Mouse (Mus musculus) left cerebral cortex, postnatal 10 days (tissue): Measurements from ENCODE around the gene Cabp1. TPM values are rescaled to one million over a fixed set of nuclear protein-coding genes. Genes with fewer than 3 reads are reported as not detected.
"Not testable (repeated sequence)": the region's sequence is repeated elsewhere in the genome, so short reads cannot be mapped to it uniquely, and the experiment has no call there.

Experiments
- DNase-seq, 2 experiments: peaks; one replicate each; pipeline ENCODE4 v3.0.0; 2021 to 2022; ENCODE audit warnings: low spot score in 2 of 2, mixed read lengths in 1 of 2; ENCODE audit errors: extremely low spot score in 1 of 2
- intact Hi-C: fragments of 180-260 bp; cut with DNase I; formaldehyde crosslinking; loops from one replicate; pipeline ENCODE4 v1.15.1; 2025
- total RNA-seq, 2 experiments: library from RNA; stranded (reverse); gene quantifications; 2 replicates each; pipeline ENCODE4 v1.2.3; 2021

The Cabp1 gene
- total RNA-seq, 2 experiments from 2014 or later, result 109 to 111 TPM

GRCm38 (mm10) chr5:115159165-115159564 lies 35.0 kb downstream of the Cabp1 start:
- DNase-seq, result no peak
- intact Hi-C loops, result no loop called here

- intact Hi-C loops, result no loop called here
- DNase-seq, result peak; percentile 98 to 99
These were observed 35.9 kb downstream of the Cabp1 start, which contains the start of gene Mlec for GRCm38 (mm10) chr5:115158040-115158983. TSS of gene Mlec (minus strand) at chr5:115158179.

GRCm38 (mm10) chr5:115156933-115157589 lies 37.1 kb downstream of the Cabp1 start:
- no peak for DNase-seq
- intact Hi-C loops, result no loop called here

DNA sequence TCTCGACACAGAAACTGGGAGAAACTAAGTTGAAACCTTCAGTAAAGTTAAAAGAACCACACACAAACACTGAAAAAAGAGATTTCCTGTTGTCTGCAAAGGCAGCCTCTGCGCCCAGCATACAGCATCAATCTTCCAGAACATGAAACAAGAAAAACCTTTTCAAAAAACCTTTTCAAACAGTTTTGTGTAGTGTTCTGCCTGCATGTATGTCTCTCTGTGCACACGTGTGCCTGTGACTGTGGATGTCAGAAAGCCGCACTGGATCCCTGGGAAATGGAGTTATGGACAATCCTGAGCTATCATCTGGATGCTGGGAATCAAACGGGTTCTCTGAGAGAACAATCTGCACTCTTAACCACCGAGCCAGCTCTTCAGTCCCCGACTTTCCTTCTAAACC lies 37.8 kb downstream of the Cabp1 start:
- no peak for DNase-seq
- intact Hi-C loops, result no loop called here

- intact Hi-C loops, result no loop called here
- no peak for DNase-seq
These were observed 38.4 kb downstream of the Cabp1 start for GRCm38 (mm10) chr5:115155831-115156230.

DNA sequence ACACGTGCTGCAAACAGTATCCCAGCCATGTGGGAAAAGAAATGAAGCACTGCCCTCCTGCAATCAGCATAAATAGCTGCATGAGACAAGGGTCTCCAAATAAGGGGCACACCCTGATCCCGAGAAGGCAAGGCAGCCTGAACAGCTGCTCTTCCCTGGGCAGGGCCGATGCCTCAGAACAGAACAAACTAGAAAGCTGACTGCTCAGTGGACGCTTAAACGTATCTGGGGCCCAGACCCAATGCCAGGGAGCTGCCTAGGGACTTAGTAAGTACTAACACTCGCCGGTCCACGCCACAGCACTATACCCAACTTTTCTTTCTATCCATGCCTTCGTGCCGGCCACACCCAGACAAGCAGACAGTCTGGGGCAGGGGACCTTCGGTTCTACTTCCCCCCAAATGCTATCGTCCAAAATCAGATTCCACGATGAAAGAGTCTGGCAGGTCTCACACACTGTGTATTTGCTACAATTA lies 39.0 kb downstream of the Cabp1 start:
- no peak for DNase-seq
- intact Hi-C loops, result no loop called here

GRCm38 (mm10) chr5:115152132-115152956 lies 41.8 kb downstream of the Cabp1 start:
- no peak for DNase-seq
- intact Hi-C loops, result no loop called here

DNA sequence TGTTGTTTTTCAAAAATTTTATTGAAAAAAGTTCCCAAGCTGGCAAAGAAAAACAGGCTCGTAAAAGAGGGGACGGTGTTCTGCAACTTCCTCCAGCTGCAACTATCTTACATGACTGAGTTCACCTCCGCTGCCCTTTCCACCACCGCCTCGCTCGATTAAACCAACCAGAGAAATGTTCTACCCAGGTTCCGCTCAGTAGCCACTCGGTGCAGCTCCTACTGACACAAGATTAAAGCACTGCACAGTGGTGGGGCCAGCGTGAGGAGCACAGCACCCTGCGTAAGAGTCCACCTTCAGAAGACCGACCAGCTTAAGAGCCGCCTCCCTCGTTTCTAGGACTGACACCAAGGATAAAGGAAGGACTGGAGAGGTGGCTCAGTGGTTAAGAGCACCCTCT lies 42.7 kb downstream of the Cabp1 start:
- intact Hi-C loops, result no loop called here
- DNase-seq, result no peak

DNA sequence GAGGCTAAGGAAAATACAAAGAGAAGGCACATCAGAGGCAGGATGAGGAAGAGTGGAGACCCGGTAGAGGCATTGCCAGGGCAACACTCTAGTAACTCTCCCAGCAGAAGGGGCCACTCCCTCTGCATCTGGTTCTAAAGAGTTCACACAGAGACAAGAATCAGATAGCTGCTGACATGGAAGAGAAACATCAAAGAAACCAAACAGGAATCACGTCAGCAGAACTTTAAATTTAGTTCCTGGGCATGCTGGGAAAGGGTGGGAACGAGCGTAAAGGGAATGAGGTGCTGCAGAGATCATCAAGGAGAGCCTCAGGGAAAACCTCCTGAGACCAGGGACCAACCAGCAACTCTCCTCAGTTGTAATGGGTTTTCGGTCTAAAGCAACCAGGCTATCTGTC lies 43.2 kb downstream of the Cabp1 start:
- DNase-seq, result no peak
- intact Hi-C loops, result no loop called here

DNA sequence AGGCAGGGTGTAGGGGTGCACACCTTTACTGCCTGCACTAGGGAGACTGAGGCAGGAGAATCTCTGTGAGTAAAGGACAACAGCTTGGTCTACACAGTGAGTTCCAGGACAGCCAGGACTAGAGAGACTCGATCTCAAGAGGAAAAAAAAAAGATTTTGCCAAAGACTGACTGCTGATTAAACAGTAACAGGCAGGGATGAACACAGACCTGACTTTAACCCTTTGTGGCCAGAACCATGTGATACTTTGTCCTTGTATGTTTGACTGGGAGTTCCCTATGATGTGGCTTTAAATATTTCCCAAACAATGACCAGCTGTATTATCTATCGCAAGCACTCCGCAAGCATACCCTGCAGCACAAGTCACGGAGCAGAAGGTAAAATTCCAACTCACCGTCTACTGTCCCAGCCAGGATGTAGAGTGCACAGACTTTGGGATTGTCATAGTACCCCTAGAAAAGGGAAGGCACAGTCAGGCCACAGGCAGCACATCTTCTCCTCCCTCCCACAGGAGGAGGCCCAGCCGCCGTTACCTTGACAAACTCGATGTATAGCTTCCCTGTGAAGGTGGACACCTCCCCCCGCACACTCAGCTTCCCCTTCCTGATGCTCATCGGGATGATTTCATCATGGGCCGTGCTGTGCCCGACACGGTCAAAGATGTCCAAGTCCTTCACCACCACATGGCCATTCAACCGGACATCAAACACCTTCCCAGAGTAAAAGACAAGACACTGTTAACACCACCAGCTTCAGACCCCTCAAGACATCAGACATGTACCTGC lies 44.3 kb downstream of the Cabp1 start:
- DNase-seq, result no peak
- intact Hi-C loops, result no loop called here

- intact Hi-C loops, result not testable (repeated sequence)
These were observed 45.3 kb downstream of the Cabp1 start for GRCm38 (mm10) chr5:115148872-115149271.

GRCm38 (mm10) chr5:115148378-115148777 lies 45.8 kb downstream of the Cabp1 start:
- intact Hi-C loops, result no loop called here
- DNase-seq, result no peak

More at GRCm38 (mm10) chr5:115148872-115149271, 45.3 kb downstream of the Cabp1 start:
- not testable (repeated sequence) for DNase-seq

DNA sequence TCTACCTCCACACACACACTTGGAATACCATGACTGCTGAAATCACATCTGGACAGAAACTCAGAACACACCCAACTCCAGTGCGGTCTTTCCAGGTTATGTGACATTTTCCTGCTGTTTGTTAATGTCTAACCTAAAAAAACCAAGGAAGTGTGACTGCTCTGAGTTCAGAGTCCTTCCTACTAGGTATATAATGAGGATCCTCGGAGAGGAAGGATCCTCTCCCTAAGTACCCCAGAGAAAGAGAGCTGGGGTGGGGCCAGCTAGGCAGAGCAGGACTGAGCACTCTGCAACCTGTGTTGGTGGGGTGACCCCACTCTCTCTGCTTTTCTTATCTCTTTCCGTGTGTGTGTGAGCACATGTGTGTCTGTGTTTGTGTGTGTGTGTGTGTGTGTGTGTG lies 46.8 kb downstream of the Cabp1 start:
- intact Hi-C loops, result no loop called here
- DNase-seq, result no peak

DNA sequence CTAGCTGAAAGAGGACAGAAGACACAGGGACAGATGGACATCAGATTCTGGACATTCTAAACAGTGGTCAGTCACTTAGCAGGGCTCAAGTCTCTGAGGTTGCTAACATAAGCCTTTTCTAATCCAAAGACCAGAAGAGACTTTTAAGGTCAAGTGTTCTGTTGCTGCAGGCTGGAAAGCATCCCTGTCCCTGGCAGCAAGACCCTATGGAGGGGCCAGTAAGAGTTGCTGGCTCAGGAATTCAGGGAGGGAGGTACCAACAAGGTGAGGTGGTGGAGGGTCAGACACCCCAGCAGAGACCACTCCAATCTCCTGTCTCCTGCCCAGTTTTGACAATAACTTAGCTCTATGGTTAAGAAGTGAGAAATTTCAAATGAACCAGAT lies 47.4 kb downstream of the Cabp1 start:
- no peak for DNase-seq
- intact Hi-C loops, result no loop called here

DNA sequence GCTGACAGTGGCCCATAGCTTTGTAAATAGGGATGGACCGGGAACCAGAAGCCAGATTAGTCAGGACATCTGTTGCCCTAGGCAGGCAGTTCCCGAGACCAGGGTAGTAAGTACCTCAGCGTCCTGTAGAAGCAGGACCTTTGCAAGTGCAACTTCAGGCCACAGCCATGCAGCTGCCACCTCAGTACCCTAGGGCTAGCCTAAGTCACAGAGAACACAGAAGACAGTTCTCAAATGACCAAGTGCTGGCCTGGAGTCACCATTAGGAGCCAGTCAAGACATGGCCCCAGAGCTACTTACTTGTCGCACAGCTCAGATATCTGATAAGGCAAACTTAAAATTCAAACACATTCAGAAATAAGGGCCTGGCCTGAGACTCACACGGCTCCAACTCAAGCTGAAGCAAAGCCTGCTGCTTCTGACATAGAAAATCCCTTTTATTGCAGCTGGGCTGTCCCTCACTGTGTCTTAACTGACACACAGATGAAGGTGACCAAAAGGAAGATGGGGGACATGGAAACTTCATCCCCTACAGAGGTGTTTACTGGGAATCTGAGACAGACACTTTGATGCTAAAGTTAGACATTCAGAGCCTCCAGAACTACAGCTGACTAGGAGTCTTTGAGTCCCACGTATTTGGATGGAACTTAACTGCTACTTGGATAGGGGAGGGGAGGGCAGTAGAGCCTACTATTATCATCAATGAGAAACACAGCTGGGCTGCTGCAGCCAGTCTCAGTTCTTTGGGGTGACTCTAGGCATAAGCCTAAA lies 48.0 kb downstream of the Cabp1 start:
- DNase-seq, result no peak
- intact Hi-C loops, result no loop called here

- intact Hi-C loops, result no loop called here
- no peak for DNase-seq
These were observed 48.8 kb downstream of the Cabp1 start for GRCm38 (mm10) chr5:115145253-115145968.

DNA sequence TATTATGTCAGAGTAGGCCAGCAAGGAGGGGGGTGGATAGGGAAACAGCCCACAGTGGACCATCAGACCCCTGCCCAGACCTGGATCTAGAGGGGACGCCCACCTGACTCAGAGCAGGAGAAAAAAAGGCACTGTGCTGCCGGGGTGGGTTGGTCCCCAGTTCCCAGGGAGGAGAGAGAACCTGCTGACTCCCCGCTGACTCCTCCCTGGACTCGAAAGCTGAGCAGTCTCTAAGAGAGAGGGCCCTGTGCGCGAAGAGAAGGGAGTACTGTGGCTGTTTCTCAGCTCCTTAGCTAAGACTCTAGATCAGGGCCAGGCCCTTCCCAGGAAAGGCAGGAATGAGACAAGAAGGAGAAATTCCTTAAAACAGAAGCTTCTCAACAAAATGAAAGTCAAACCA lies 49.7 kb downstream of the Cabp1 start:
- intact Hi-C loops, result no loop called here
- DNase-seq, result no peak
